8 mouse cellular contexts compared by ENCODE assay signal in the genomic region with DNA sequence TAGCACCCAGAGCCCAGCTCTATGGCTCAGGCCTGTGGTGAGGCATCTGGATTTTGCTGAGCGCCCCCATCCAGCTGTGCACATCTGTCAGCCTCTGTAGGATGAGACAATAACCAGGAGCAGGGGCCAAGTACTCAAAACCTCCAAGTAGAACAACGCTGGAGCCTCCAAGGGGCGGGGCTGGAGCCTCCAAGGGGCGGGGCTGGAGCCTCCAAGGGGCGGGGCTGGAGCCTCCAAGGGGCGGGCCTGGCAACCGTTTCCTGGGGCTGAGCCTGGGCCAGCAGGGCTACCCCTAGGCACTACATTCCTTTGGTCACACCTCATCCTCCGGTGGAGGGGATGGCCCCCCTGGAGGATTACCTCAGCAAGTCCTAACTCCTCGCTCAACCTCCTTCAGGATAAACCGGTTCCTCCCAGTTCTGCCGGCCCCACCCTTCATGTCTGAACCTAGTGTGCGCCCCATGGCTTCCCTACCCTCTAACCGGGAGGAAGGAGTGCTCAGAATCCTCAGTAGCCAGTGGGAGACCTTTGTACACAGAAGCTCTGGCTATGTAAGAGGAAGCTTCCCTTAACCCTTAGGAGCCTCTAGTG. TPM values are rescaled to one million over a fixed set of nuclear protein-coding genes. Genes with fewer than 3 reads are reported as not detected.
A peak's percentile ranks its signal among the peaks of the same experiment; 100 is the strongest.
DNase-seq lines count a peak whose midpoint lies in the region; ATAC-seq and TF ChIP-seq lines count a peak whose summit lies in the region.

No protein-coding gene starts in this region.

- intact Hi-C loops in heart, postnatal 10 days (cut with DNase I) = no loop called here

- TF ChIP-seq POLR2A in thymus, adult 2 months (IDR thresholded peaks at IDR 0.05; ENCODE audit: control insufficient read depth, extremely low read depth, insufficient read depth, low read length, poor library complexity) = no peak
- TF ChIP-seq POLR2A in myocyte (IDR thresholded peaks at IDR 0.05; ENCODE audit: insufficient read length, low read depth) = no peak

- H3K4me3 ChIP-seq in thymus, adult 2 months (ENCODE audit: control insufficient read depth, insufficient read depth, low read length) = no peak overlapping the region
- H3K4me3 ChIP-seq in embryonic facial prominence, embryonic 13.5 days = no peak overlapping the region
- peak overlapping the region; percentile 24 for H3K4me3 ChIP-seq in limb, embryonic 10.5 days
- no peak overlapping the region for H3K4me3 ChIP-seq in myocyte

- no peak overlapping the region for H3ac ChIP-seq in myocyte (ENCODE audit: control insufficient read depth, insufficient read length)

- no peaks in the 10 kb centered on the region for H3K79me2 ChIP-seq in myocyte (ENCODE audit: control insufficient read depth, insufficient read depth)

- no peaks in the 10 kb centered on the region for H3K9me3 ChIP-seq in embryonic facial prominence, embryonic 13.5 days
- no peaks in the 10 kb centered on the region for H3K9me3 ChIP-seq in limb, embryonic 10.5 days (replicated peaks)

- H3K27ac ChIP-seq in thymus, adult 2 months (ENCODE audit: control insufficient read depth, insufficient read depth, low read length) = peak overlapping the region; percentile 3; the same call in 1 of the 2 replicates
- peak overlapping the region; percentile 79 for H3K27ac ChIP-seq in embryonic facial prominence, embryonic 13.5 days
- peak overlapping the region; percentile 64; the same call in 1 of the 2 replicates for H3K27ac ChIP-seq in limb, embryonic 10.5 days

- peak; percentile 13 for DNase-seq in thymus, adult 2 months
- DNase-seq in thymus, adult 18-20 months = no peak
- peak; percentile 81 to 86 for DNase-seq in heart, postnatal 10 days
- DNase-seq in limb, embryonic 10.5 days (ENCODE audit: low spot score) = peak; percentile 64
- peak; percentile 81 to 82 for DNase-seq in urinary bladder, postnatal 4 days (ENCODE audit: low spot score in 2 of 2)
- no peak for DNase-seq in frontal cortex, adult 2 months (ENCODE audit: extremely low spot score in 1 of 2, low spot score in 1 of 2)

- ATAC-seq in embryonic facial prominence, embryonic 13.5 days (ENCODE audit: insufficient number of reproducible peaks, insufficient read depth, low FRiP score, low TSS enrichment, low read depth) = peak; percentile 72; the same call in 1 of the 2 replicates

- H3K9ac ChIP-seq in embryonic facial prominence, embryonic 13.5 days = no peak overlapping the region

- peaks cover 22% of the 10 kb centered on the region for H3K4me1 ChIP-seq in thymus, adult 2 months (replicated peaks; ENCODE audit: control insufficient read depth, insufficient read depth, low read length)
- peaks cover 71% of the 10 kb centered on the region for H3K4me1 ChIP-seq in embryonic facial prominence, embryonic 13.5 days
- peaks cover 74% of the 10 kb centered on the region for H3K4me1 ChIP-seq in limb, embryonic 10.5 days

- no peaks in the 10 kb centered on the region for H3K27me3 ChIP-seq in thymus, adult 2 months (ENCODE audit: control insufficient read depth, insufficient read depth, low read length)
- no peaks in the 10 kb centered on the region; the same call in 1 of the 2 replicates for H3K27me3 ChIP-seq in embryonic facial prominence, embryonic 13.5 days
- H3K27me3 ChIP-seq in limb, embryonic 10.5 days (ENCODE audit: low read depth, poor library complexity, severe bottlenecking) = peaks cover 68% of the 10 kb centered on the region
- no peaks in the 10 kb centered on the region for H3K27me3 ChIP-seq in myocyte (ENCODE audit: control insufficient read depth, insufficient read depth, insufficient read length)

- no peak for TF ChIP-seq CTCF in thymus, adult 2 months (IDR thresholded peaks at IDR 0.05; ENCODE audit: borderline replicate concordance, control insufficient read depth, extremely low read depth, insufficient read depth, low read length, poor library complexity)

- no peaks in the 10 kb centered on the region for H3K36me3 ChIP-seq in thymus, adult 2 months (ENCODE audit: control insufficient read depth, insufficient read depth, low read length)
- no peaks in the 10 kb centered on the region for H3K36me3 ChIP-seq in embryonic facial prominence, embryonic 13.5 days
- no peaks in the 10 kb centered on the region for H3K36me3 ChIP-seq in limb, embryonic 10.5 days
- no peaks in the 10 kb centered on the region for H3K36me3 ChIP-seq in myocyte (ENCODE audit: control insufficient read depth, insufficient read depth)

- peak overlapping the region; percentile 29 for H3K4me2 ChIP-seq in embryonic facial prominence, embryonic 13.5 days
- H3K4me2 ChIP-seq in myocyte (ENCODE audit: low read depth) = peak overlapping the region; percentile 57

- WGBS in thymus, adult 2 months = 9% methylated on average over 13 of the region's 13 CpGs
- 8% methylated on average over 13 of the region's 13 CpGs for WGBS in embryonic facial prominence, embryonic 13.5 days
- WGBS in limb, embryonic 10.5 days = 5% methylated on average over 13 of the region's 13 CpGs

TF ChIP-seq in myocyte, 11 proteins besides CTCF, POLR2A, EP300 and RAD21:
- TF ChIP-seq MYOD1 (IDR thresholded peaks at IDR 0.05; ENCODE audit: control insufficient read depth in 1 of 3, insufficient read length in 2 of 3, low read depth in 2 of 3) (peak in 2 of 3 experiments; percentile 18 to 41), CEBPB (IDR thresholded peaks at IDR 0.05; ENCODE audit: insufficient read depth, poor library complexity, severe bottlenecking) (no peak)

RNA-seq across cellular contexts. Expression of a gene that starts 30.0 kb away (rescaled TPM):
- polyA plus RNA-seq in thymus, adult 2 months (2012; rRNA removed) = 4.4 and 5.5 TPM in 2 replicates
- 2.4 and 2.7 TPM in 2 replicates for polyA plus RNA-seq in embryonic facial prominence, embryonic 13.5 days (2015; fragmentation: Nextera tagmentation; extraction: Ambion mirVana)
- total RNA-seq in heart, postnatal 10 days (2021) = 10 to 100 TPM; 32.0 to 37.7 TPM
- polyA plus RNA-seq in limb, embryonic 10.5 days (2016; fragmentation: Nextera tagmentation; extraction: Ambion mirVana) = 1.6 and 2.0 TPM in 2 replicates
- 11.3 TPM for polyA plus RNA-seq in myocyte (2012; fragmentation: generic; extraction: Trizol)
- polyA plus RNA-seq in frontal cortex, adult 2 months (2012; rRNA removed) = 17.2 and 20.6 TPM in 2 replicates

RNA-seq across cellular contexts. Expression of a gene that starts 33.7 kb away (rescaled TPM):
- polyA plus RNA-seq in thymus, adult 2 months (2012; rRNA removed) = 25.3 and 26.0 TPM in 2 replicates
- polyA plus RNA-seq in embryonic facial prominence, embryonic 13.5 days (2015; fragmentation: Nextera tagmentation; extraction: Ambion mirVana) = 25.6 and 27.2 TPM in 2 replicates
- 10 to 100 TPM; 21.8 to 24.3 TPM for total RNA-seq in heart, postnatal 10 days (2021)
- 14.4 and 20.4 TPM in 2 replicates for polyA plus RNA-seq in limb, embryonic 10.5 days (2016; fragmentation: Nextera tagmentation; extraction: Ambion mirVana)
- polyA plus RNA-seq in myocyte (2012; fragmentation: generic; extraction: Trizol) = 19.0 TPM
- polyA plus RNA-seq in frontal cortex, adult 2 months (2012; rRNA removed) = 2.8 and 2.9 TPM in 2 replicates

Comparison
In these comparisons a context has a peak if more than half of its experiments do, and no peak if none do; other contexts are left out.
1. DNase-seq: peak in thymus, adult 2 months (single experiment), heart, postnatal 10 days (2 of 2), limb, embryonic 10.5 days (single experiment) and urinary bladder, postnatal 4 days (2 of 2); none in thymus, adult 18-20 months (0 of 2) and frontal cortex, adult 2 months (0 of 2).
2. H3K27ac ChIP-seq: peak in every context shown above with its lines; median percentile 79 in embryonic facial prominence, embryonic 13.5 days; 64 in limb, embryonic 10.5 days; 3 in thymus, adult 2 months.